Mouse (Mus musculus) ES-E14 (cell line): Measurements from ENCODE around the gene Eif2b1. TPM values are rescaled to one million over a fixed set of nuclear protein-coding genes. Genes with fewer than 3 reads are reported as not detected.

ENCODE experiments used
- DNase-seq: peaks from one replicate; pipeline ENCODE4 v3.0.0-alpha.2; 2013; ENCODE audit warnings: low read depth, low spot score
- H3K27ac ChIP-seq: 2 replicates; pipeline ENCODE4 v1.5.1; 2012; ENCODE audit warnings: low read depth, mild to moderate bottlenecking, low read length, moderate library complexity, mixed read lengths; ENCODE audit not compliant: poor library complexity, insufficient read depth, severe bottlenecking
- H3K36me3 ChIP-seq: 2 replicates; pipeline ENCODE4 v1.6.1; 2012; ENCODE audit warnings: mild to moderate bottlenecking, low read length, moderate library complexity, mixed read lengths; ENCODE audit not compliant: control insufficient read depth, poor library complexity, insufficient read depth, severe bottlenecking
- H3K4me1 ChIP-seq, 2 experiments: fragments of 150-350 bp in 1 of 2; sonication (generic) in 1 of 2; 2 replicates each; pipeline ENCODE4 v1.6.1; 2012; ENCODE audit warnings: low read length in 2 of 2, mild to moderate bottlenecking in 1 of 2, mixed read lengths in 1 of 2; ENCODE audit not compliant: control insufficient read depth in 2 of 2, insufficient read depth in 2 of 2, poor library complexity in 1 of 2
- H3K4me3 ChIP-seq, 2 experiments: fragments of 150-350 bp in 1 of 2; sonication (generic) in 1 of 2; 2 replicates each; pipeline ENCODE4 v1.5.1; 2012; ENCODE audit warnings: low read length in 2 of 2, low read depth in 1 of 2, mild to moderate bottlenecking in 1 of 2, mixed read lengths in 1 of 2; ENCODE audit not compliant: insufficient read depth in 1 of 2, poor library complexity in 1 of 2, severe bottlenecking in 1 of 2
- H3K9ac ChIP-seq: 2 replicates; pipeline ENCODE4 v1.6.1; 2012; ENCODE audit warnings: low read depth, mild to moderate bottlenecking, low read length, mixed read lengths; ENCODE audit not compliant: poor library complexity, insufficient read depth, severe bottlenecking
- H3K9me3 ChIP-seq: fragments of 150-350 bp; sonication (generic); 2 replicates; pipeline ENCODE4 v1.6.1; 2012; ENCODE audit warnings: low read depth, mild to moderate bottlenecking, low read length; ENCODE audit not compliant: control insufficient read depth, insufficient read depth
- CHD2 ChIP-seq: IDR thresholded peaks from 2 replicates; pipeline ENCODE4 v1.6.1; 2014; ENCODE audit warnings: mild to moderate bottlenecking, low read depth, low read length, inconsistent platforms
- HCFC1 ChIP-seq: IDR thresholded peaks from 2 replicates; pipeline ENCODE4 v1.6.1; 2012; ENCODE audit warnings: low read length, inconsistent platforms, borderline replicate concordance; ENCODE audit not compliant: insufficient read depth
- MAFK ChIP-seq: IDR thresholded peaks from 2 replicates; pipeline ENCODE4 v1.6.1; 2014; ENCODE audit warnings: mild to moderate bottlenecking, low read depth, low read length, inconsistent platforms; ENCODE audit not compliant: insufficient read depth
- ZC3H11A ChIP-seq: IDR thresholded peaks from 2 replicates; pipeline ENCODE4 v1.6.1; 2012; ENCODE audit warnings: low read depth, mild to moderate bottlenecking, inconsistent platforms, low read length, borderline replicate concordance
- ZNF384 ChIP-seq: IDR thresholded peaks from 2 replicates; pipeline ENCODE4 v1.6.1; 2012; ENCODE audit warnings: low read depth, low read length, inconsistent platforms
- in situ Hi-C, 2 experiments: fragments of 600-800 bp; cut with MboI; formaldehyde crosslinking; loops; one replicate each; pipeline ENCODE4 v1.15.1; 2025; ENCODE audit warnings: low sequenced_read_pairs in 2 of 2, inconsistent platforms in 1 of 2; ENCODE audit not compliant: unreplicated experiment in 2 of 2
- total RNA-seq: library from RNA; depleted of rRNA; stranded (reverse); fragments of 300-350 nt; gene quantifications from 2 replicates; pipeline ENCODE4 v1.2.3, GENCODE M21; 2012

The Eif2b1 gene
- total RNA-seq, 1 experiment = 60.4 TPM

DNA sequence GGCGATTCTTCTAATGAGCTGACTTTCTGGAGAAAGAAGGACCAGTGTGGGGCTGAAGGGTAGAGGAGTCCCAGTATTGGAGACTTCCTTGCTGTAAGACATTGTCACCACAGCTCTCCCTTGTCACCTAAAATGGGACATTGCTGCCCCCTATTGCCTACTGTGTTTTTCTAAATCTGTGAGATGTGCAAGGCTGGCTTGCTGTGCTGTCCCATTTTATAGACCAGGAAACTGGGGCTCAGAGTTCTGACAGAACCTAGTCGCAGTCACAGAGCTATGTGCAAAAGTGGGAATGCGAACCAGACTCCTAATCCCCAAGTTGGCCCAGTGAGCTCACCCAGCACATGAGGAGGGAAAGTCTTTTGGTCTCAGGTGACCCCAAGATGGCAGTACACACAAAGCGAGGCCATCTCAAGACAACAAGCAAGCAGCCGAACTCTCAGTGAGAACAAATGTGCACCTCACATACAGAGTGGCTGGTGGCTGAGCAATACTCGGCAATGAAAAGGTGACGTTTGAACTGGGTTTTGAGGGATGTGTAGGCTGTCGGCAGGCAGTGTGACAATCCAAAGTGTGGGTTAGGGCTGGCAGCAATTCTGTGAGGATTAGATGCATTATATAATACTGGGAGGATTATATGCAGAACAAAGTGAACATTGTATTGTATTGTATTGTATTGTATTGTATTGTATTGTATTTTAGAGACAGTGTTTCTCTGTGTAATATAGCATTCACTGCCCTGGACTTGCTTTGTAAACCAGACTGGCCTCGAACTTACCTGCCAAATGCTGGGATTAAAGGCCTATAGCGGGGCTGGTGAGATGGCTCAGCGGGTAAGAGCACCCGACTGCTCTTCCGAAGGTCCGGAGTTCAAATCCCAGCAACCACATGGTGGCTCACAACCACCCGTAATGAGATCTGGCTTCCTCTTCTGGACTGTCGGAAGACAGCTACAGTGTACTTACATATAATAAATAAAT, 39.8 kb downstream of the Eif2b1 start:
- H3K4me1 ChIP-seq = peaks cover 0 to 4% of the 10 kb centered on the region in 2 experiments; a peak in 1 of 4 replicates
- peaks cover 5% of the 10 kb centered on the region for H3K36me3 ChIP-seq
- no peak overlapping the region for H3K9ac ChIP-seq
- DNase-seq = no peak
- no peak overlapping the region for H3K4me3 ChIP-seq
- no peaks in the 10 kb centered on the region for H3K9me3 ChIP-seq
- in situ Hi-C loops = no loop called here
- no peak overlapping the region for H3K27ac ChIP-seq
- TF ChIP-seq HCFC1 (no peak), ZNF384 (0 out of 2 replicates have a peak, but pooled peaks have one; percentile 22)

- no peak for TF ChIP-seq HCFC1
- TF ChIP-seq MAFK = no peak
- no peak for TF ChIP-seq ZNF384
- no peak for TF ChIP-seq CHD2
- no peak for TF ChIP-seq ZC3H11A
- in situ Hi-C loops = no loop called here
- no peaks in the 10 kb centered on the region for H3K9me3 ChIP-seq
- H3K4me1 ChIP-seq = peaks cover 0 to 2% of the 10 kb centered on the region in 2 experiments; a peak in 2 of 4 replicates
- H3K9ac ChIP-seq = peak overlapping the region; percentile 55; the same call in 1 of the 2 replicates
- DNase-seq = no peak
- peak overlapping the region; percentile 42; the same call in 1 of the 2 replicates for H3K27ac ChIP-seq
- peak overlapping the region; percentile 32 to 43 for H3K4me3 ChIP-seq
- no peaks in the 10 kb centered on the region for H3K36me3 ChIP-seq
Measured at GRCm38 (mm10) chr5:124536776-124537175, 42.2 kb downstream of the Eif2b1 start.

DNA sequence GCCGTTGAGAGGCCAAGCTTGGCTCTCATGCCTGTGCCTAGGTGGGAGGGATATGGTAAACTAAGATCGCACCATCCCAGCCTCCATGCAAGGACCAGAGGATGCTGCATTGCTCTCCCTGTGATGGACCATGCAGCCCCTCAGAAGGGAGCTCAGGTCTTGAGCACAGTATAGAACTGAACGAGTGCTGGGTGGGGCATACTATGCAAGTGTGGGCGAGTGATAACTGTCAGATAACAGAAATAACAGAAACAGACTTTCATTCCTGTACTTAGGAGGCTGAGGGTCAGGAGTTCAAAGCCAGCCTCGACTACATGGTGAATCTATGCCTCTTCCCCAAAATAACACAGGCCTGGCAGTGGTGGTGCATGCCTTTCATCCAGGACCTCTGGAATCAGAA, 43.9 kb downstream of the Eif2b1 start:
- H3K9ac ChIP-seq = no peak overlapping the region
- peaks cover 0 to 1% of the 10 kb centered on the region in 2 experiments; a peak in 2 of 4 replicates for H3K4me1 ChIP-seq
- in situ Hi-C loops = no loop called here
- no peak overlapping the region for H3K4me3 ChIP-seq
- no peak overlapping the region for H3K27ac ChIP-seq
- no peaks in the 10 kb centered on the region for H3K36me3 ChIP-seq
- no peak for DNase-seq
- H3K9me3 ChIP-seq = no peaks in the 10 kb centered on the region
- TF ChIP-seq ZC3H11A (no peak), HCFC1 (no peak), CHD2 (no peak), ZNF384 (no peak), MAFK (no peak)

DNA sequence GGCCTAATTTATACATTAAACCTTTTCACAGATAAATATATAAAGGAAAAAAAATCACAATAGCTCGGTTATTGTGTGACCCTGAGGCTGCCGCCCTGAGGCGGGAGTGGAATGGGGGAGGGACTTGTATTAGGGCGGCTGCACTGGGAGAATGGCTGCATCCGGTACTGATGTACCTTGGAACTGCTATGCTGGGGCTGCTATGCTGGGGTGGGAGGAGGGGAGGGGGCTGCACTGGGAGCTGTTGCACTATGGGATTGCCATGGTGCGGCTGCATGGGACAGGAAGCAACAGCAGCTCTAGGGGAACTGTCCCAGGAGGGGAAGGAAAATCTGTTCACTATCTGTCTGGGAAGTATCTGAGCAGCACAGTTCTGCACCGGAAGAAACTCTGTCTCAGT, 46.5 kb downstream of the Eif2b1 start:
- Histone ChIP-seq H3K36me3 (no peaks in the 10 kb centered on the region), H3K4me3 (no peak overlapping the region), H3K27ac (no peak overlapping the region), H3K9me3 (no peaks in the 10 kb centered on the region), H3K9ac (no peak overlapping the region), H3K4me1 (peaks cover 4 to 11% of the 10 kb centered on the region in 2 experiments; a peak in 3 of 4 replicates)
- TF ChIP-seq HCFC1 (no peak), ZC3H11A (no peak), CHD2 (no peak), MAFK (no peak), ZNF384 (no peak)
- in situ Hi-C loops = no loop called here
- no peak for DNase-seq

DNA sequence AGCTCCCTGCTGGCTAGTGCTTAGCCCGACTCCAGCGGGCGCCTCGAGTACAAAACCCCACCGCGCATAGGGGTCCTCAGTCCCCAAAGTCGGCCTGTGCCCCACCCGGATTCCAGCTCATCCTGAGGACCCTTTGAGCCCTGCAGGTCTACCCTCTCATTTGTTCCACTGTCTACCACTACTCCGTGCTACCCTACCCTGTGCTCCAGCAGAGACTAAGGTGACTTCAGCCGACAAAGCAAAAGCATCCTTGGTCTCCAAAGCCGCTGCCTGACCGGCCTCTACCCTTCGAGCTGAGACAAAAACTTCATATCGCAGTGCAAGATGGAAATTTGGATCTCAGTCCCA, 47.4 kb downstream of the Eif2b1 start:
- peaks cover 4 to 11% of the 10 kb centered on the region in 2 experiments; a peak in 3 of 4 replicates for H3K4me1 ChIP-seq

More for the DNA sequence above, 47.4 kb downstream of the Eif2b1 start:
- H3K4me3 ChIP-seq = peak overlapping the region; percentile 70 to 93
- TF ChIP-seq CHD2 (no peak), MAFK (no peak), ZNF384 (no peak)
- no peaks in the 10 kb centered on the region for H3K9me3 ChIP-seq
- H3K36me3 ChIP-seq = no peaks in the 10 kb centered on the region
- H3K27ac ChIP-seq = peak overlapping the region; percentile 9; the same call in 1 of the 2 replicates
- DNase-seq = no peak
- H3K9ac ChIP-seq = peak overlapping the region; percentile 55; the same call in 1 of the 2 replicates
- in situ Hi-C loops = no loop called here
